Comparison of ENCODE assay signal across 25 mouse cellular contexts in the genomic region with DNA sequence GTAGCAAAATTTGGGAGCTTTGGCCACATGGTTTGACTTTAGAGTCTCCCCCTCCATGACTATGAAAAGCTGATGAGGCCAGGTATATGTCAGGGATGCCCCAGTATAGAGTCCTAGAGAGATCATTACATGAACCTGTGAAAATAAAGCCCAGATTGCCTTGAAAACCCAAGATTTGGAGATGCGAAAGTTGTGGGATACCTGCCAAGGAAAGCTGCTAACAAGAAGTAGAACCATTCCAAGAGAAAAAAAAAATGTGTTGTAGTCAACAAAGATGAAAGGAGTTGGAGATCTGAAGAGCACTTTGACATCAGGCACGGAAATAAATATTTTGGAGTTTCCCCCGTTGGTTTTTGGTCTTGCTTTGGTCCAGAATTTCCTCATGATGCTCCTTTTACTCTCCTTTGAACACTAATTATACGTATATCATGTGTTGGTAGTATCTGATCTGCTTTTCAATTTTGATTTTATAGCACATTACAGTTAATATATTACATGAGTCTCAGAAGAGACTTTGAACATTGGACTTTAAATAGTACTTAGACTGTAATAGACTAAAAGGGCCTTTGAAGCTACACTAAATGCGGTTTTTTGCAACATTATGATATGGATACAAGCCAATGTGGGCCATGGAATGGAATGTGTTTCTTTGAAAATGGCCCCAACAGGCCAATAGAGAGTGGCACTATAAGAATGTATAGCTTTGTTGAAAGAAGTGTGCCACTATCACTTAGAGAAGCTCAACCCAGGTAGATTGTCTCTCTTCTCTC.
DNase-seq lines count a peak whose midpoint lies in the region; ATAC-seq and TF ChIP-seq lines count a peak whose summit lies in the region.
"Had no signal": no experiment of that assay in that cellular context is flagged by ENCODE, and none has a peak within 500 bp of the region (broad histone marks: within the 10 kb centered on the region; RNA-seq: fewer than 3 reads in every experiment).

No protein-coding gene starts in this region.

- TF ChIP-seq CTCF in intestine, postnatal 0 days (IDR thresholded peaks at IDR 0.05; ENCODE audit: low read depth): no peak

- H3K9ac ChIP-seq in kidney, embryonic 15.5 days: no peak overlapping the region
- H3K9ac ChIP-seq in intestine, embryonic 15.5 days: no peak overlapping the region
- H3K9ac ChIP-seq in intestine, postnatal 0 days (ENCODE audit: low read depth, low read length): no peak overlapping the region
- H3K9ac ChIP-seq: forebrain, embryonic 13.5 days; heart, embryonic 12.5 days; heart, embryonic 15.5 days; hindbrain, embryonic 13.5 days had no signal

- no peaks in the 10 kb centered on the region for H3K27me3 ChIP-seq in kidney, embryonic 15.5 days
- H3K27me3 ChIP-seq in intestine, embryonic 15.5 days (replicated peaks): no peaks in the 10 kb centered on the region
- H3K27me3 ChIP-seq in intestine, postnatal 0 days (replicated peaks; ENCODE audit: control insufficient read depth, insufficient read depth, low read length): no peaks in the 10 kb centered on the region
- H3K27me3 ChIP-seq: forebrain, embryonic 13.5 days; heart, embryonic 12.5 days; heart, embryonic 15.5 days; hindbrain, embryonic 13.5 days had no signal

- no peak overlapping the region for H3K4me3 ChIP-seq in kidney, embryonic 15.5 days (replicated peaks)
- H3K4me3 ChIP-seq in intestine, embryonic 15.5 days (replicated peaks): no peak overlapping the region
- no peak overlapping the region for H3K4me3 ChIP-seq in intestine, postnatal 0 days (ENCODE audit: low read depth, low read length)
- H3K4me3 ChIP-seq: forebrain, embryonic 10.5 days; forebrain, embryonic 13.5 days; gastrocnemius, adult 2 months; heart, embryonic 12.5 days; heart, embryonic 15.5 days; hindbrain, embryonic 10.5 days; hindbrain, embryonic 13.5 days had no signal

- peak; percentile 58 for DNase-seq in kidney, adult 9 months
- DNase-seq in right cerebral cortex, adult 18-20 months: no peak
- DNase-seq in frontal cortex, postnatal 14 days (ENCODE audit: low spot score in 2 of 2): no peak
- DNase-seq: adrenal gland, adult 2 months; adrenal gland, postnatal 14 days; cerebellum, adult 18-20 months; cerebellum, adult 9-10 months; cerebellum, postnatal 14 days; gastrocnemius, adult 2 months; gastrocnemius, postnatal 14 days; heart, adult 11 months; heart, postnatal 10 days; heart, postnatal 36 days had no signal

- H3K27ac ChIP-seq in kidney, embryonic 15.5 days: no peak overlapping the region
- no peak overlapping the region for H3K27ac ChIP-seq in intestine, embryonic 15.5 days
- H3K27ac ChIP-seq in intestine, postnatal 0 days (ENCODE audit: low read depth, low read length): no peak overlapping the region
- H3K27ac ChIP-seq: forebrain, embryonic 10.5 days; forebrain, embryonic 13.5 days; gastrocnemius, adult 2 months; heart, embryonic 15.5 days; hindbrain, embryonic 10.5 days; hindbrain, embryonic 13.5 days had no signal

- H3K36me3 ChIP-seq in kidney, embryonic 15.5 days: no peaks in the 10 kb centered on the region
- no peaks in the 10 kb centered on the region for H3K36me3 ChIP-seq in intestine, embryonic 15.5 days
- H3K36me3 ChIP-seq in intestine, postnatal 0 days (ENCODE audit: control insufficient read depth, insufficient read depth): no peaks in the 10 kb centered on the region
- H3K36me3 ChIP-seq: forebrain, embryonic 10.5 days; heart, embryonic 12.5 days; heart, embryonic 15.5 days; hindbrain, embryonic 10.5 days; hindbrain, embryonic 13.5 days had no signal

- H3K4me2 ChIP-seq in kidney, embryonic 15.5 days: no peak overlapping the region
- H3K4me2 ChIP-seq in intestine, embryonic 15.5 days (replicated peaks): no peak overlapping the region
- H3K4me2 ChIP-seq in intestine, postnatal 0 days (replicated peaks; ENCODE audit: low read depth): no peak overlapping the region
- H3K4me2 ChIP-seq: forebrain, embryonic 13.5 days; heart, embryonic 12.5 days; heart, embryonic 15.5 days; hindbrain, embryonic 13.5 days had no signal

- WGBS in kidney, embryonic 15.5 days: 82% methylated on average over 5 of the region's 5 CpGs
- WGBS in intestine, embryonic 15.5 days: 80% methylated on average over 5 of the region's 5 CpGs
- 66% methylated on average over 5 of the region's 5 CpGs for whole genome bisulfite sequencing in intestine, postnatal 0 days

- no peaks in the 10 kb centered on the region for H3K4me1 ChIP-seq in kidney, embryonic 15.5 days
- no peaks in the 10 kb centered on the region for H3K4me1 ChIP-seq in intestine, embryonic 15.5 days (replicated peaks)
- no peaks in the 10 kb centered on the region for H3K4me1 ChIP-seq in intestine, postnatal 0 days (replicated peaks; ENCODE audit: control insufficient read depth, insufficient read depth, low read length)
- H3K4me1 ChIP-seq: forebrain, embryonic 10.5 days; forebrain, embryonic 13.5 days; heart, embryonic 12.5 days; heart, embryonic 15.5 days; hindbrain, embryonic 10.5 days; hindbrain, embryonic 13.5 days had no signal

- H3K9me3 ChIP-seq in kidney, embryonic 15.5 days (replicated peaks): no peaks in the 10 kb centered on the region
- no peaks in the 10 kb centered on the region for H3K9me3 ChIP-seq in intestine, embryonic 15.5 days
- no peaks in the 10 kb centered on the region for H3K9me3 ChIP-seq in intestine, postnatal 0 days (ENCODE audit: control insufficient read depth)
- H3K9me3 ChIP-seq: forebrain, embryonic 10.5 days; forebrain, embryonic 13.5 days; heart, embryonic 12.5 days; heart, embryonic 15.5 days; hindbrain, embryonic 10.5 days; hindbrain, embryonic 13.5 days had no signal

- ATAC-seq in kidney, embryonic 15.5 days (replicated peaks; ENCODE audit: low FRiP score): no peak
- peak; percentile 56; the same call in 1 of the 2 replicates for ATAC-seq in intestine, embryonic 15.5 days
- ATAC-seq in intestine, postnatal 0 days: peak; percentile 81
- ATAC-seq: CD4-positive, CD25-positive, alpha-beta regulatory T cell, adult 4 months; forebrain, embryonic 13.5 days; forebrain, embryonic 16.5 days; hindbrain, embryonic 16.5 days had no signal
